In the genomic region with DNA sequence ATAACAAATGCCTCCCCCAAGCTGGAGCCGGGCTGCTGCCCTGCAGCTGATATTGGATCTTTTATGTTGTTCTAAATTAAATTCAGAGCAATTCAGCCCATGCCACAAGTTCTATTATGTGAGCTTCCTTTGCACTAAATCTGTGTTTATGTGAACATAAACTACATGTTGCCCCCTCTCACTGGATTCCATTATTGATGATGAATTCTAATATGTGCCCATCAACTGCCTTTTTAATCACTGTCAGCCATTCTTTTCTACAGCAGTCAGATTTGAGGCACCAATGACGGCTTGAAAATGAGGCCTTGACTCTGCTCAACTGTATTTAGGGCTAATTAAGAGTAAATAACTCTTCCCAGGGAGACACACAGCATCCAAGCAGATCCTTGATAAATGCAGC, we compare ENCODE assay signal across 14 mouse cellular contexts.
DNase-seq lines count a peak whose midpoint lies in the region; ATAC-seq and TF ChIP-seq lines count a peak whose summit lies in the region.
"Had no signal": no experiment of that assay in that cellular context is flagged by ENCODE, and none has a peak within 500 bp of the region (broad histone marks: within the 10 kb centered on the region; RNA-seq: fewer than 3 reads in every experiment).

No protein-coding gene starts in this region.

- no peak for DNase-seq in liver, embryonic 14.5 days (ENCODE audit: low read depth in 3 of 3, low spot score in 3 of 3)
- DNase-seq in liver, embryonic 11.5 days (ENCODE audit: low spot score): no peak
- DNase-seq in hindbrain, embryonic 10.5 days (ENCODE audit: low spot score): no peak
- DNase-seq in MN1 (ENCODE audit: low spot score): no peak
- no peak for DNase-seq in ovary, postnatal 36 days (ENCODE audit: low spot score)
- DNase-seq: cerebellum, postnatal 14 days; heart, adult 2 months; heart, postnatal 36 days; kidney, adult 2 months; right cerebral cortex, postnatal 14 days had no signal

- 48% methylated on average over 2 of the region's 2 CpGs for WGBS in liver, embryonic 14.5 days (ENCODE audit: insufficient replicate concordance)
- WGBS in liver, embryonic 11.5 days: 60% methylated on average over 2 of the region's 2 CpGs
- WGBS in embryonic facial prominence, embryonic 15.5 days: 29% methylated on average over 2 of the region's 2 CpGs
- WGBS in hindbrain, embryonic 10.5 days: 40% methylated on average over 2 of the region's 2 CpGs
- 16% methylated on average over 2 of the region's 2 CpGs for WGBS in midbrain, embryonic 13.5 days

- no peak for TF ChIP-seq EP300 in liver, embryonic 14.5 days (IDR thresholded peaks at IDR 0.05; ENCODE audit: low read depth)

- peak overlapping the region; percentile 13; the same call in 1 of the 2 replicates for H3K27ac ChIP-seq in liver, embryonic 14.5 days
- no peak overlapping the region for H3K27ac ChIP-seq in liver, embryonic 11.5 days (ENCODE audit: low read depth, low read length)
- H3K27ac ChIP-seq in embryonic facial prominence, embryonic 15.5 days (replicated peaks): peak overlapping the region; percentile 45; the same call in 1 of the 2 replicates
- peak overlapping the region; percentile 18; the same call in 1 of the 2 replicates for H3K27ac ChIP-seq in hindbrain, embryonic 10.5 days
- H3K27ac ChIP-seq in midbrain, embryonic 13.5 days: peak overlapping the region; percentile 21; the same call in 1 of the 2 replicates
- H3K27ac ChIP-seq: heart, adult 2 months had no signal

- H3K9ac ChIP-seq in liver, embryonic 14.5 days (replicated peaks): no peak overlapping the region
- H3K9ac ChIP-seq in liver, embryonic 11.5 days (ENCODE audit: low read depth, low read length): no peak overlapping the region
- no peak overlapping the region for H3K9ac ChIP-seq in embryonic facial prominence, embryonic 15.5 days
- H3K9ac ChIP-seq in midbrain, embryonic 13.5 days (replicated peaks): no peak overlapping the region

- no peak for ATAC-seq in liver, embryonic 14.5 days (ENCODE audit: insufficient read depth)
- no peak for ATAC-seq in liver, embryonic 11.5 days (replicated peaks; ENCODE audit: low FRiP score)
- no peak for ATAC-seq in embryonic facial prominence, embryonic 15.5 days (ENCODE audit: insufficient number of reproducible peaks, low FRiP score, low TSS enrichment, low read depth)
- ATAC-seq in midbrain, embryonic 13.5 days: 0 out of 2 replicates have a peak, but pooled peaks have one; percentile 29
- ATAC-seq: Patski had no signal

- H3K27me3 ChIP-seq in liver, embryonic 14.5 days (ENCODE audit: control insufficient read depth, insufficient read depth, low read length): no peaks in the 10 kb centered on the region
- H3K27me3 ChIP-seq in liver, embryonic 11.5 days (replicated peaks; ENCODE audit: control insufficient read depth, insufficient read depth, low read length): no peaks in the 10 kb centered on the region
- H3K27me3 ChIP-seq in embryonic facial prominence, embryonic 15.5 days: no peaks in the 10 kb centered on the region
- H3K27me3 ChIP-seq in hindbrain, embryonic 10.5 days (ENCODE audit: insufficient read depth, poor library complexity, severe bottlenecking): no peaks in the 10 kb centered on the region
- no peaks in the 10 kb centered on the region for H3K27me3 ChIP-seq in midbrain, embryonic 13.5 days
- H3K27me3 ChIP-seq: CH12.LX had no signal

- H3K9me3 ChIP-seq in liver, embryonic 14.5 days (ENCODE audit: control insufficient read depth, low read length): no peaks in the 10 kb centered on the region
- no peaks in the 10 kb centered on the region for H3K9me3 ChIP-seq in liver, embryonic 11.5 days (ENCODE audit: control insufficient read depth, low read length)
- H3K9me3 ChIP-seq in embryonic facial prominence, embryonic 15.5 days (replicated peaks): no peaks in the 10 kb centered on the region
- H3K9me3 ChIP-seq in hindbrain, embryonic 10.5 days: no peaks in the 10 kb centered on the region
- no peaks in the 10 kb centered on the region for H3K9me3 ChIP-seq in midbrain, embryonic 13.5 days

- no peak for TF ChIP-seq CTCF in liver, embryonic 14.5 days (IDR thresholded peaks at IDR 0.05; ENCODE audit: low read depth)

- no peak overlapping the region for H3K4me3 ChIP-seq in liver, embryonic 14.5 days (ENCODE audit: insufficient read depth in 1 of 2, low read depth in 2 of 2, low read length in 2 of 2)
- H3K4me3 ChIP-seq in liver, embryonic 11.5 days (ENCODE audit: low read depth, low read length): no peak overlapping the region
- H3K4me3 ChIP-seq in embryonic facial prominence, embryonic 15.5 days (replicated peaks): no peak overlapping the region
- no peak overlapping the region for H3K4me3 ChIP-seq in hindbrain, embryonic 10.5 days
- no peak overlapping the region for H3K4me3 ChIP-seq in midbrain, embryonic 13.5 days (replicated peaks)
- H3K4me3 ChIP-seq: heart, adult 2 months had no signal

- H3K4me2 ChIP-seq in liver, embryonic 14.5 days (ENCODE audit: low read depth): no peak overlapping the region
- no peak overlapping the region; the same call in 1 of the 2 replicates for H3K4me2 ChIP-seq in liver, embryonic 11.5 days
- H3K4me2 ChIP-seq in embryonic facial prominence, embryonic 15.5 days (replicated peaks): no peak overlapping the region
- H3K4me2 ChIP-seq in midbrain, embryonic 13.5 days (replicated peaks): no peak overlapping the region

- no peaks in the 10 kb centered on the region for H3K36me3 ChIP-seq in liver, embryonic 14.5 days (replicated peaks; ENCODE audit: control insufficient read depth, insufficient read depth, low read depth)
- H3K36me3 ChIP-seq in liver, embryonic 11.5 days (ENCODE audit: control insufficient read depth, insufficient read depth, low read length): no peaks in the 10 kb centered on the region
- no peaks in the 10 kb centered on the region for H3K36me3 ChIP-seq in embryonic facial prominence, embryonic 15.5 days
- H3K36me3 ChIP-seq in hindbrain, embryonic 10.5 days: no peaks in the 10 kb centered on the region
- H3K36me3 ChIP-seq in midbrain, embryonic 13.5 days: no peaks in the 10 kb centered on the region

- peaks cover 45 to 50% of the 10 kb centered on the region in 2 experiments for H3K4me1 ChIP-seq in liver, embryonic 14.5 days (replicated peaks; ENCODE audit: control insufficient read depth in 2 of 2, insufficient read depth in 2 of 2, low read length in 1 of 2)
- H3K4me1 ChIP-seq in liver, embryonic 11.5 days (replicated peaks; ENCODE audit: control insufficient read depth, insufficient read depth, low read length): peaks cover 28% of the 10 kb centered on the region
- peaks cover 17% of the 10 kb centered on the region for H3K4me1 ChIP-seq in embryonic facial prominence, embryonic 15.5 days
- H3K4me1 ChIP-seq in hindbrain, embryonic 10.5 days (replicated peaks): peaks cover 18% of the 10 kb centered on the region
- H3K4me1 ChIP-seq in midbrain, embryonic 13.5 days (replicated peaks): peaks cover 18% of the 10 kb centered on the region
